Mouse (Mus musculus) neural tube, embryonic 15.5 days (tissue): ENCODE data around the gene Dmac2. TPM values are rescaled to one million over a fixed set of nuclear protein-coding genes. Genes with fewer than 3 reads are reported as not detected.

Source experiments
- ATAC-seq: fragments of 200-750 bp; cut with Nextera tagmentation; 2 replicates; pipeline ENCODE4 v1.8.0; 2017; ENCODE audit warnings: mild to moderate bottlenecking, moderate TSS enrichment, moderate library complexity; ENCODE audit not compliant: low FRiP score
- H3K27ac ChIP-seq: fragments of 300-500 bp; sonication (generic); replicated peaks from 2 replicates; pipeline ENCODE4 v1.5.1; 2015; ENCODE audit warnings: mild to moderate bottlenecking, inconsistent platforms
- H3K27me3 ChIP-seq: fragments of 300-500 bp; sonication (generic); replicated peaks from 2 replicates; pipeline ENCODE4 v1.6.1; 2015; ENCODE audit warnings: inconsistent platforms
- H3K36me3 ChIP-seq: fragments of 300-500 bp; sonication (generic); 2 replicates; pipeline ENCODE4 v1.6.1; 2015; ENCODE audit warnings: inconsistent platforms
- H3K4me1 ChIP-seq: fragments of 300-500 bp; sonication (generic); 2 replicates; pipeline ENCODE4 v1.6.1; 2015; ENCODE audit warnings: inconsistent platforms
- H3K4me2 ChIP-seq: fragments of 300-500 bp; sonication (generic); 2 replicates; pipeline ENCODE4 v1.6.1; 2015; ENCODE audit warnings: inconsistent platforms, mild to moderate bottlenecking, moderate library complexity
- H3K4me3 ChIP-seq: fragments of 300-500 bp; sonication (generic); replicated peaks from 2 replicates; pipeline ENCODE4 v1.5.1; 2015; ENCODE audit warnings: mild to moderate bottlenecking, inconsistent platforms
- H3K9ac ChIP-seq: fragments of 300-500 bp; sonication (generic); replicated peaks from 2 replicates; pipeline ENCODE4 v1.6.1; 2015; ENCODE audit warnings: mild to moderate bottlenecking, inconsistent platforms
- H3K9me3 ChIP-seq: fragments of 300-500 bp; sonication (generic); replicated peaks from 2 replicates; pipeline ENCODE4 v1.6.1; 2016; ENCODE audit warnings: inconsistent platforms
- WGBS: fragments of 180-500 bp; shearing (Covaris S2); methylation state at CpG from one replicate; pipeline ENCODE4 v1.1.7; 2015; ENCODE audit warnings: mixed read lengths; 5-methylcytosine and 5-hydroxymethylcytosine counted together
- polyA plus RNA-seq: library from polyadenylated mRNA; unstranded; fragments of >200 nt; fragmentation: Nextera tagmentation; extraction: Ambion mirVana; gene quantifications from 2 replicates; pipeline ENCODE4 v1.2.1, GENCODE M21; 2015

Dmac2 gene
- polyA plus RNA-seq, 1 experiment from 2014 or later = 49.5 TPM

DNA sequence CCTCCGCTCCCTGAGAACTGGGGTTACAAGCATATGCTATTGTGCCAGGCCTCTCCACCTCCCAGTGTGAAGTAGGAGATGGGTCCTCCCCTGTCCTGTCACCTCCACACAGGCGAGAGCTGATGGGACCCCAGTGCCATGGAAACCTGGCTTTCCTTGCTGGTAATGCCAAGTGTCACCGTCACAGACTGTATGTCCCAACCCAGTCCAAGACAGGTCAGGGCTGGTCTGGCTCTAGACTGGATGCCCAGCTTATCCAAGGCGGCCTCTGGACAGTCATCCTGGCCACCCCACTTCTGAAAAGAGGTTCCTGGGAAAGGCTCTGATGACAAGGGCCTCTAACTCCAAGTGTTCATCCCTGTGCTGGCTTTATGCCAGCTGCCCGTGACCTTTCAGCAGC lies 17.9 kb downstream of the Dmac2 start:
- WGBS = 93% methylated on average over 5 of the region's 5 CpGs

DNA sequence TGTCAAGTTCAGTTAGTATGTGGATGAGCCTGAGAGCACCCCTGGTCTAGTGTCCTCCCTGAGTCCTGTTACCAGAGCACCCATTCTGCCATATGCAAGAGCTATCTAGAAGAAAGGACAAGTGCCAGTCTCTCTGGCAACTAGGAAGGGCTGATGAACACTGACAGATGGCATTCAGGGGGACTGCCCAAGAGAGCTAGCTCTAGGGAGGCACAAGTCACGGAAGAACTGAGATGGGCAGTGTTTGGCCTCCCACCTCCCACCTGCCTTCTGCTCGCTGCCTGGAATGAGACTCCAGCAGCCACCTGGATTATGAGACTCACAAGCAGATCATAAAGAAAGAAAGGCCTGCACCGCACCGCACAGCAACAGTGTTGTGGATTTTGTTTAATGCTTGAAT lies 20.5 kb downstream of the Dmac2 start:
- Histone ChIP-seq H3K4me2 (no peak overlapping the region), H3K27me3 (no peaks in the 10 kb centered on the region), H3K4me1 (no peaks in the 10 kb centered on the region), H3K36me3 (peaks cover 49% of the 10 kb centered on the region), H3K27ac (no peak overlapping the region), H3K9me3 (no peaks in the 10 kb centered on the region), H3K9ac (no peak overlapping the region), H3K4me3 (no peak overlapping the region)
- 93% methylated on average over 4 of the region's 4 CpGs for WGBS
- no peak for ATAC-seq

More for the DNA sequence above, 17.9 kb downstream of the Dmac2 start:
- no peak for ATAC-seq
- Histone ChIP-seq H3K4me3 (no peak overlapping the region), H3K36me3 (peaks cover 60% of the 10 kb centered on the region), H3K9ac (no peak overlapping the region), H3K27ac (no peak overlapping the region), H3K4me1 (no peaks in the 10 kb centered on the region), H3K9me3 (no peaks in the 10 kb centered on the region), H3K27me3 (no peaks in the 10 kb centered on the region), H3K4me2 (no peak overlapping the region)

DNA sequence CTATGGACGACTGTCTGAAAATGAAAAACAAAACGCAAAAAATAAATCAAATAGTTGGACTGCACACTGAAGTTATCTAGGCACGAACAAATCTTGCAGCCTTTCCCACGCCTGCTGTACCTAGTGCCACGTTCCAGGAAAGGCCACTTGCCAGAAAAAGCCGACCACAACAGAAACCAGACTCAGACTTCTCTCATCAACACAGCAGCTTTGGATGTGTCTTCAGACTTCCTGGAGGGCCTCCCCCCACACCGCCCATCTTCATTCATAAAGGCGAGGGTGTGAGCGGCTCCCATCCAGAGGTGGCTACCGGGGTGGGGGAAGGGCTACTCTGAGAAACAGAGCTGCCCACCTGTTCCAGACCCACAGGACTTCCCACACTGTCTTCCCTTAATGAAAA lies 24.9 kb downstream of the Dmac2 start:
- Histone ChIP-seq H3K9ac (no peak overlapping the region), H3K27ac (no peak overlapping the region), H3K36me3 (peaks cover 26% of the 10 kb centered on the region), H3K4me2 (no peak overlapping the region), H3K27me3 (no peaks in the 10 kb centered on the region), H3K9me3 (no peaks in the 10 kb centered on the region), H3K4me3 (no peak overlapping the region), H3K4me1 (no peaks in the 10 kb centered on the region)
- WGBS = 81% methylated on average over 10 of the region's 10 CpGs
- ATAC-seq = no peak

DNA sequence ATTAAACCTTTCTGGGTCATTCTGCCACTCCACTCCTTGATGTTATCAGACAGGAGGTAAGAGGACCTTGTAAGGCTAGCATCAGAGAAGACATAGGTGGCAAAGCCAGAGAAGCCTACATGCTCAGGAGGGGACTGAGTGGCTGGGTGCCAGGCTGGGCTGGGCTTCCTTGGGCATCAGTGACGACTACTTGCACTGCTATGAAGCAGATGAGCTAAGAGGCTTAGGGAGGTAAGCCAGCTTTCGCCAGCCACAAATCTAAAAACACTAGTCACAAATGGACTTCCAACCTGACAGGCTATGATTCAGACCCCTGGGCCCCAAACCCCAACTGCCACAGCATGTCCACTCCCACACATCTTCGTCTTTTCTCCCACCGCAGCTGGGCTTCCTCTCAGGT lies 25.4 kb downstream of the Dmac2 start:
- Histone ChIP-seq H3K27ac (no peak overlapping the region), H3K9ac (no peak overlapping the region), H3K4me2 (no peak overlapping the region), H3K36me3 (peaks cover 22% of the 10 kb centered on the region), H3K4me1 (no peaks in the 10 kb centered on the region), H3K9me3 (no peaks in the 10 kb centered on the region), H3K27me3 (no peaks in the 10 kb centered on the region), H3K4me3 (no peak overlapping the region)
- no peak for ATAC-seq
- 84% methylated on average over 4 of the region's 4 CpGs for WGBS

DNA sequence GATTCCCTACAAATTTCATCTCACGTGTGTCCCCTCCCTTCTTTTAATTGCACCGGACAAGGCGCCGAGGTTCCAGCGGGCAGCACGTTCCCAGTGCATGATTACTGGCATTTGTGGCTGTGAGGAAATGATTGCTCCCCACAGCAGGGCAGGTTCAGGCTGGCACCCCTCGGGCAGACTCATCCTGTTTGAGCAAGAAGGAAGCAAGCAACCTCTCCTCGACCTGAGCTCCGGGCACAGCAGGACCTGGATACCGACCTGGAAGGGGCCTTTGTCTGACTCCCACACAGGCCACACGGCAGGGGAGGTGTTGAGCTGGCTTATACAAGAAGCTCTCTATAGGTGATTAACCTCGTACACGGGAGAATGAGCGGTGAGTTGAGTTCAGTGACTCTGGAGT lies 25.9 kb downstream of the Dmac2 start:
- H3K36me3 ChIP-seq = peaks cover 17% of the 10 kb centered on the region
- no peaks in the 10 kb centered on the region for H3K27me3 ChIP-seq
- WGBS = 67% methylated on average over 14 of the region's 14 CpGs
- no peak for ATAC-seq
- no peaks in the 10 kb centered on the region for H3K4me1 ChIP-seq
- no peak overlapping the region for H3K27ac ChIP-seq
- no peaks in the 10 kb centered on the region for H3K9me3 ChIP-seq
- H3K9ac ChIP-seq = no peak overlapping the region
- H3K4me2 ChIP-seq = no peak overlapping the region
- no peak overlapping the region for H3K4me3 ChIP-seq

DNA sequence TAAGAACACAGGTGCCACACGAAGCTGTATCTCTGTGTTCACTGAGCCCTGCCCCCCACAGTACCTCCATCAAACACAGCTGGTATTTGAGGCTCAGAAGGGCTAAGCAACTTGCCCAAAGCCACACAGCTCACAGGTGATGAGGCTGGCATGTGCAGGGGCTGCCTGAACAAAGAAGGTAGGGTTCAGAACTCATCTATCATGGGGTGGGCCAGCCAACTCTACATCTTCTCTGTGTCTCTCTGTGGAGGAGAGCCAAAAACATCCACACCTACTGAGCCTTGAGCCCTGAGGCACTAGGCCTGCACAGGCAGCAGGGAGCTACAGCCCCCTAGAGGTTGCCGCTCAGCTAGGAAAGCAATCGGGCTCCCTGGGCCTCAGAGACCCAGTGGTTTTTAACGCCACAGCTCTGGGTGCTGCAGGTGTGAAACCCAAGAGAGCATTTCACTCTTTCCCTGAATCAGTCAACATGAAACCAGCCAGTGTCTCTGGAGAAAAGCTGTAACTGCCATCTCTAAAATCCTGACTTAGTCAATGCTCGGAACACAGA lies 28.4 kb downstream of the Dmac2 start:
- no peaks in the 10 kb centered on the region for H3K9me3 ChIP-seq
- H3K27ac ChIP-seq = no peak overlapping the region
- 49% methylated on average over 5 of the region's 5 CpGs for WGBS
- no peak overlapping the region for H3K4me3 ChIP-seq
- ATAC-seq = no peak
- H3K27me3 ChIP-seq = no peaks in the 10 kb centered on the region
- no peaks in the 10 kb centered on the region for H3K4me1 ChIP-seq
- H3K4me2 ChIP-seq = no peak overlapping the region
- no peak overlapping the region for H3K9ac ChIP-seq
- H3K36me3 ChIP-seq = peaks cover 6% of the 10 kb centered on the region; the same call in 1 of the 2 replicates

DNA sequence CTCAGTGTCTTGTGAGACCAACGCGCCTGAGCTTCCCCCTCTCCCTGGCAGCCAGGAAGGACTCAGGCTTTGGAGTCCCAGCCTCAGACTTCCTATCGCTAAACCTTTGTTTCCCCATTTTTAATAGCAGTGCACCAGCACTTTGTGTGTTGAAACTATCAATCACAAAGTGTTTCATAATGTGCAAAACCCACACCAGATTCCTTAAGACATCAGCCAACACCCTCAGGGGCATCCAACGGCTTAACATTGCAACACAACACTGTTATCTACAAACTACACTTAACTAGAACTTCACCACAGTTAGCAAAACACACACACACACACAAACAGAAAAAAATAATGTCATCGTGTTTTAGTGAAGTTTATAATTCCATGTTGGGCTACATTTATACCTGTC lies 30.6 kb downstream of the Dmac2 start:
- H3K27me3 ChIP-seq = no peaks in the 10 kb centered on the region
- ATAC-seq = no peak
- 87% methylated on average over 5 of the region's 5 CpGs for WGBS

DNA sequence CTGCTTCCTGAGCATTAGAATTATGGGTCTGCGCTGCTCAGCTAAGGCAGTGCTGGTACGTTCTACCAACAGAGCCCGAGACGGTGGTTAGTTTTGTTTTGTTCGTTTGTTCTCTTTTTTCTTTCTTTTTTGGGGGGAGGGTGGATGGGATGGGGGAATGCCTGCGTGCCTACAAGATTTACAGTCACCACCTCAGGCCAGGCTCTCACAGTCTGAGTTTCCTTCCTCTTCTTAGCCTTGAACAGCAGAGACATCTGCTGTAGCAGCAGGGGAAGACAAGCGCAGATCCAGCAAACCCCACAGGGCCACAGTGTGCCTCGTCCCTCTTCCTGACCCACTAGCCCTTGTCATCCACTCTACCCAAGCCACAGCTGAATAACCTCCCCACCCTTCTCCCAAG lies 32.1 kb downstream of the Dmac2 start:
- Histone ChIP-seq H3K9me3 (no peaks in the 10 kb centered on the region), H3K27ac (no peak overlapping the region), H3K36me3 (0 out of 2 replicates have a peak, but pooled peaks cover 7% of the 10 kb centered on the region), H3K27me3 (no peaks in the 10 kb centered on the region), H3K4me1 (peaks cover 7% of the 10 kb centered on the region), H3K9ac (no peak overlapping the region), H3K4me2 (no peak overlapping the region), H3K4me3 (no peak overlapping the region)
- WGBS = 86% methylated on average over 8 of the region's 8 CpGs
- no peak for ATAC-seq

More for the DNA sequence above, 30.6 kb downstream of the Dmac2 start:
- H3K9ac ChIP-seq = no peak overlapping the region
- peaks cover 10% of the 10 kb centered on the region; the same call in 1 of the 2 replicates for H3K36me3 ChIP-seq
- no peak overlapping the region for H3K4me2 ChIP-seq
- H3K4me3 ChIP-seq = no peak overlapping the region
- H3K4me1 ChIP-seq = no peaks in the 10 kb centered on the region
- H3K9me3 ChIP-seq = no peaks in the 10 kb centered on the region
- no peak overlapping the region for H3K27ac ChIP-seq

DNA sequence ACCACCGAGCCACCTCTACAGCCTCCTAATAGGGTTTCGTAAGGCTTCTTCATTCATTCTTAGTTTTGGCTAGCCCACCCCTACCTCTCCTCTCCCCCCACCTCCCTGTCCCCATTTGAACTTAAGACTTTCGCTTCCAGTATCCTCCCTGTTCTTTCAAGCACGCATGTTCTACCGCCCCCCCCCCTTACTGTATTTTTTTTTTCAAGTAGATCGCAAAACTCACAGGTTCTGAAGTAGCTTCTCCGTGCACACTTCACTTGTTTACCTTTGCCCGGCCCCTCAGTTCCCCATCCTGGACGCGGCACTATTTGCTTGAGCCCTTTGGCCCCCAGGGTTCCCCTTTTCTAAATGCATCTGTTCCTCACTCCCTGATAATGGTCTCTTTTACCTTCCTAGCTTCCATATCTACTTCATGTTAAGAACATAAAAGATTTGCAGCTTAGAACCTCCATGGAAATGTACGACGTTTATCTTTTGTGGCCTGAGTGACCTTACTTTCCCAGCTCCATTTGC lies 33.1 kb downstream of the Dmac2 start:
- Histone ChIP-seq H3K4me3 (no peak overlapping the region), H3K9me3 (no peaks in the 10 kb centered on the region), H3K4me1 (peaks cover 17% of the 10 kb centered on the region), H3K9ac (no peak overlapping the region), H3K4me2 (no peak overlapping the region), H3K27ac (no peak overlapping the region), H3K36me3 (0 out of 2 replicates have a peak, but pooled peaks cover 7% of the 10 kb centered on the region), H3K27me3 (no peaks in the 10 kb centered on the region)
- WGBS = 91% methylated on average over 12 of the region's 12 CpGs
- no peak for ATAC-seq

DNA sequence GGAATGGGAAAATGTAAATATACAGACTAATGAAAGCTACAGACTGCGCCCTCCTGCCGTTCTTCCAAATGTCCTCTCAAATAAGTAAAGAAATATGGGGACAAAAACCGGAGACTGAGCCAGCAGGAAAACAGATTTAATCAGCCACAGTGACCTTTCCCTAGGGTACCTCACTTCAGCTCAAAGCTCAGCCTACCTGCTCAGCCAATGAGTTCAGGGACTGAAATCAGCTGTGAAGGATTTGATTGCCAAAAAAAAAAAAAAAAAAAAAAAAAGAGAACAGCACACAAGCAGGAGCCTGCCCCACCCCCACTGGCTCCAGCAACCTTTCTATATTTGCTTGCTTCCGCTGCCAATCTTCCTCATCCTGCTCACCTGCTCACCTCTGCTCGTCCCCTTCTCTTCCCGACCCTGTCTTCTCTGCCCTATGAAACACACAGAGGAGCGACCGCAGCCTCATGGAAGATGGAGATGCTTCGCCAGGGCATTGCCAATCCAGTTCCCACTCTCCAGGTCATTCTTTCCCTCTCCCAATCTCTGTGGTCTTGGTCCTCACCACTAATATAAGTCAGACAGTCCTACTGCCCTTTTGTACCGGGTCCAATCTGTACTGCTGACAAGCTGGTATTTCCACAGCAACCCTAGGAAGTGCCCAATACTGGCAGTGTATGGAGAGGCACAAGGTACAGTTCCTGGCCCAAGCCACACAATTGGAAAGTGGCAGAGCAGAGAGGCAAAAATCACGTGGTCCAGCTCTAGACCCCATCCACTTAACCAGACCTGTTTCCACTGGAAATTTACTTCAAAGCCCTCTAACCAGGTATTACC lies 36.6 kb downstream of the Dmac2 start:
- WGBS = 78% methylated on average over 11 of the region's 11 CpGs
- no peak overlapping the region for H3K9ac ChIP-seq
- H3K4me3 ChIP-seq = no peak overlapping the region

DNA sequence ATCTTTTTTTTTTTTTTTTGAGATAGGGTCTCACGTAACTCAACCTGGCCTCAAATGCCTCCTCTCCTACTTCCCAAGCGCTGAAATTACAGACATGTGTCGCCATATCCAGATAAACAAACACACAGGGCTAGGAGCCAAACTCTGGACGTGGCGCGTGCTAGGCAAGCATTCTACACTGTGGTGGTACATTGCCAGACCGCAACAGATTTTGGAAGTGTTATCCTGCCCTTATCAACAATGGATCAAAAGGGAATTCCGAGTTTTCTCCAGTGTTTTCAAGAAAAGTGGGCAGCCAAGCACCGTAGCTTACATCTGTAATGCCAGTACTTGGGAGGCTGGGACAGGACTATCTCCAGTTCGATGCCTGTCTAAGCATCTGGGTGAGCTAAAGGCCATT lies 38.6 kb downstream of the Dmac2 start:
- no peak overlapping the region for H3K27ac ChIP-seq
- H3K9me3 ChIP-seq = no peaks in the 10 kb centered on the region
- 39% methylated on average over 10 of the region's 10 CpGs for WGBS
- no peak for ATAC-seq
- peak overlapping the region; percentile 82 for H3K4me3 ChIP-seq
- peak overlapping the region; percentile 88 for H3K4me2 ChIP-seq
- peaks cover 7% of the 10 kb centered on the region; the same call in 1 of the 2 replicates for H3K36me3 ChIP-seq
- H3K9ac ChIP-seq = peak overlapping the region; percentile 77
- no peaks in the 10 kb centered on the region for H3K27me3 ChIP-seq
- peaks cover 37% of the 10 kb centered on the region for H3K4me1 ChIP-seq

More for the DNA sequence above, 36.6 kb downstream of the Dmac2 start:
- peaks cover 37% of the 10 kb centered on the region for H3K4me1 ChIP-seq
- no peaks in the 10 kb centered on the region for H3K9me3 ChIP-seq
- H3K27ac ChIP-seq = no peak overlapping the region
- H3K36me3 ChIP-seq = 0 out of 2 replicates have a peak, but pooled peaks cover 7% of the 10 kb centered on the region
- no peak overlapping the region for H3K4me2 ChIP-seq
- no peaks in the 10 kb centered on the region for H3K27me3 ChIP-seq
- ATAC-seq = no peak
